Mouse (Mus musculus) heart, adult 9 months (tissue): ENCODE measurements around the gene Larp4.
"Not testable (repeated sequence)": the region's sequence is repeated elsewhere in the genome, so short reads cannot be mapped to it uniquely, and the experiment has no call there.

Experiments
- DNase-seq, 2 experiments: peaks; one replicate each; pipeline ENCODE4 v3.0.0; 2022; ENCODE audit warnings: low spot score in 2 of 2

The Larp4 gene

DNA sequence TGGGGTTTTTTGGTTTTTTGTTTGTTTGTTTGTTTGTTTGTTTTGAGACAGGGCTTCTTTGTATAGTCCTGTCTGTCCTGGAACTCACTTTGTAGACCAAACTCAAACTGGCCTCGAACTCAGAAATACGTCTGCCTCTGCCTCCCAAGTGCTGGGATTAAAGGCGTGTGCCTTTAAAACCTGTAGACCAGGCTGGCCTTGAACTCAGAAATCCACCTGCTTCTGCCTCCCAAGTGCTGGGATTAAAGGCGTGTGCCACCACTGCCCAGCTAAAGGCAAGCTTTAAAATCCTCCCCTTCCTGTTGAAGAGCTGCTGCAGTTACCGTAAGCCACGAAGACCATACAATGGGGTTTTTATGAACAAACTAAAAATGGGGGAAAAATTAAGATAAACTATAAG is at the start of gene Larp4:
Larp4 (plus strand) TSS at position 301 of the 400 bp plus-strand sequence.
- DNase-seq = not testable (repeated sequence)

DNA sequence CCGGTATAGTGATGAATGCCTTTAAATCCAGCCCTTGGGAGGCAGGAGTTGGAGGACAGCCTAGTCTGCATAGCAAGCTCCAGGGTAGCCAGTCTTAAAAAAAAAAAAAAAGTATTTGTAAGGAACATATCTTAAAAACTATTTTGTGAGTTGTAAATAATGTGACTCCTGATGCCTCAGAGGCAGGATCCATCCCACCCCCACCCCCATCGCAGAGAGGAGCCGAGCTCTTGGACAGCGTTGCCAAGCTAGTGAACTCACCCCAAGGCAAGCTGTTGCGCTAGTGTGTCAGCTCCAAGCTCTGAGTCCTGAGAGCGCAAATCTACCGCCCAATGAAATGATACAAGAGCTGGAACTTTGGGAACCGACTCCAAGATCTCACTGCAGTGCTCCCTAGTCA is 38.6 kb upstream of the Larp4 start:
- no peak for DNase-seq

DNA sequence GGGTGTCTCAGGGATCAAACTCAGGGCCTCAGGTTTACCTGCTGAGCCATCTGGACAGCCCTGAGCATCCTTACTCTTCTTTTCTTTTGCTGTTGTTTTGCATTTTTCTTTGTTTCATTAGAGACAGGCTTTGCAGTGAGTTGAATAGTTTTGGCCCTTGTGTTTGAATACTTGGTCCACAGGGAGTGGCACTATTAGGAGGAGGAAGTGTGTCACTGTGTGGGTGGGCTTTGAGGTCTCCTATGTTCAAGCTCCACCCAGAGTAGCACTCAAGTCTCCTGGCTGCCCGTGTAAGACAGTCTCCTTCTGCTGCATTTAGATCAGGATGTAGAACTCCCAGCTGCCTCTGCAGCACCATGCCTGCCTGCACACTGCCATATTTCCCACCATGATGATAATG is 35.4 kb upstream of the Larp4 start:
- DNase-seq = no peak

DNA sequence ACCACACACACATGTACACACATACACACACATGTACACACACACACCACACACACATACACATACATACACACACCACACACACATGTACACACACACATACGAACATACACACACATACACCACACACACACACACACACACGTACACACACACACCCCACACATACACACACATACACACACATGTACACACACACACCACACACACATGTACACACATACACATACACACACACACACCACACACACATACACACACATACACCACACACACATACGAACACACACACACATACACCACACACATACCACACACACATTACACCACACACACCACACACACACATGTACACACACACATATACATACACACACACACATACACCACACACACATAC is 33.2 kb upstream of the Larp4 start:
- DNase-seq = no peak

DNA sequence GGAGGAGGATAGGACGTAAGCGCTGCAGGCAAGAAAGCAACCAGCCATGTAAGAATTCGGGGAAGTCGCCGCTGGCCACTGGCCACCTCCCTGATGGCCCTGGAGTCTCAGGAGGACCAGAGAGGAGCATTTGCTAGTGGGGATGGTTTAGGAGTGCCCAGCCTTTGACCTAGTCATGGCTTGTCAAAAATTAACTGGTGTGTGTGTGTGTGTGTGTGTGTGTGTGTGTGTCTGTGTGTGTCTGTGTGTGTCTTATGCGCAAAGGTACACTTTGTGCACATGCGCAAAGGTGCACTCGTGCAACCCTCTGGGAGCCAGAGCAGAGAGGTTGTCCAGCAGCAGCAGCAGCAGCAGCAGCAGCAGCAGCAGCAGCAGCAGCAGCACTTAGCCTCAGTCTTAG is 32.0 kb upstream of the Larp4 start:
- DNase-seq = no peak

DNA sequence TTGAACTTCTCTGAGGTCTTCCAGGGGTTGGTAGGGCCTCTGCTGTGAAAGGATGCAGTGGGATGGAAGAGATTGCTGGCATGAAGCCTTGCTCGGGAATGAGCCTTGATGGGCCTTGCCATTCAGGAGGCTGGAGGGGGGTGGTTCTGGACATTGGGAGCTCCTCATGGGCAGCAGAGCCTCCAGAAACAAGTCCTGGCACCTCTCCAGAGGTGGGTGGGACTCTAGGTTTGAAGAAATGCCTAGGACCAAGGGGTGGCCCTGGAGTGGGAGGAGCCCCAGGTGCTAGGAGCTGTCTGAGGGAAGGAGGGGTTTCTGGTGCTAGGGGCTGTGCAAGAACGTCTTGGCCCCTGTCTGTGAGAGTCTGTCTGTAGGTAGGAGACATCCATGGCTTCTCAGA is 29.4 kb upstream of the Larp4 start:
- DNase-seq = no peak

DNA sequence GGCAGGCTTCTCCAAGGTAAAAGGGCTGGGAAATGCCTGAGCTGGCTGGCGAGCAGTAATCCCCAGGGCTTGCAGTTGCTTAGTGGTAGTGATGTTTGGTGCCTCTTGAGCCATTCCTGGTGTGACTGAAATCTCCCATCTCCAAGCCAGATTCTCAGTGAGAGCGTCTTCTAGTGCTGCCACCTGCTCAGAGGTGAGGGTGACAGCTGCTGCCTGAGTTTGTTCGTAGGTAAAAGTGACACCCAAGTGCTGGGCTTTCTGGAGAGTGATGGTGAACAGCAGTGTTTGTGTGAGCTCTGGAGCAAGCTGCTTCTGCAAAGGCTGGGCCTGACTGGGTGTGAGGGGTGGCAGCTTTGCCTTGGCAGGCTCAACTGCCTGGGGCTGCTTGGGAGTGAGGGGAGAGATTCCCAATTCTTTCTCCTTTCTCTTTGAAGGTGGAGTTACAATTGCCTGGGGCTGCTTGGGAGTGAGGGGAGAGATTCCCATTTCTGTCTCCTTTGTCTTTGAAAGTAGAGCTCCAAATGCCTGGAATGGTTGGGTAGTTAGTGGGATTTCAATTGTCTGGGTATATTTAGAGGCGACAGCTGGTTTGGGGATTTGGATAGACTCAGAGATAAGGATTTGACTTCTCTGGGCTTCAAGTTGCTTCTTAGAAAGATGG is 28.8 kb upstream of the Larp4 start:
- DNase-seq = no peak

DNA sequence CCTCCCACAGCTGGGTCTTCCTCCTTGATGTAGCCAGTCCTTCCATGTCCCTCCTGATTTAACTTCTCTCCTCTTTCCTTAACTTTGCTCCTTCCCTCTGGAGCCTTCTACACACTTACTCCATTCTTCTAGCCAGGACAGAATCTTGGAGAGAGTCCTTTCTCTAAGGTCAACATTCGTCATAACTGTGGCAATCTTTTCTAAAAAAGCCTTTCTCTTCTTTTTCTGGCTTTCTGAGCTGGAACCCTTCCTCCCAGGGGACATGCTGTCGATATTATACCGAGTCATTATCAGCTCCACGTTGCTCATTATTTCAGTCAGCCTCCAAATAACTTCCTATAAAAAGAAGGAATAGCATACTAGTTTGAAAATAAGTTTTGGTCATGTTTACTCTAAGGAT is 14.5 kb upstream of the Larp4 start:
- DNase-seq = peak in 1 of 2 experiments; percentile 20

DNA sequence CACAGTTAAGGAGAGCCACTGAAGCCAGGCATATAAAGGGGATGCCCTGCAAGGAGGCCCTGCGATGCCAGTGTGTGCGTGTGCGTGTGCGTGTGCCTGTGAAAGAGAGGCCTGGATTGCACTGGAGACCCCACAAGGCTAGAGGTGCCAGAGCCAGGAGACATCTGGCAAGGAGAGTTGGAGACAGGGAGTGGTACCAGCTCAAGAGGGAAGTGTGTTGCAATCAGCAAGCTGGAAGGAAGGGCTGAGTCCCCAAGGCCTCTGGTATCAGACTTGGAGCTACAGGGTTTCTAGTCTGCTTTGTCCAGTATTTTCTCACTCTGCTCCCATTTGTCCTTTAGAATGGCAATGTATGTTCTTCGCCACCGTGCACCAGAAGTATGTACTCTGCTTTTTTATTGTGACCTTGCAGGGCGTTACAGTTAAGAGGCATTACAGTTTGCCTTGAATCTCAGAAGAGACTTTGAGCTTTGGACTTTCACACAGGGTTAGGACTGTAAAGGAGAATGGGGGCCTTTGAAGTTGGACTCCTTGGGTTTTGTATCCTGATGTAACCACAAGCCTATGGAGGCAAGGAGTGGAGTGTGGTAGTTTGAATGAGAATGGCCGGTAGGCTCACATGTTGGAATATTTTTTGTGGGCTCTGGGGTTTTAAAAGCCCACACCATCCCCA is 4.6 kb upstream of the Larp4 start:
- DNase-seq = peak; percentile 20 to 30

DNA sequence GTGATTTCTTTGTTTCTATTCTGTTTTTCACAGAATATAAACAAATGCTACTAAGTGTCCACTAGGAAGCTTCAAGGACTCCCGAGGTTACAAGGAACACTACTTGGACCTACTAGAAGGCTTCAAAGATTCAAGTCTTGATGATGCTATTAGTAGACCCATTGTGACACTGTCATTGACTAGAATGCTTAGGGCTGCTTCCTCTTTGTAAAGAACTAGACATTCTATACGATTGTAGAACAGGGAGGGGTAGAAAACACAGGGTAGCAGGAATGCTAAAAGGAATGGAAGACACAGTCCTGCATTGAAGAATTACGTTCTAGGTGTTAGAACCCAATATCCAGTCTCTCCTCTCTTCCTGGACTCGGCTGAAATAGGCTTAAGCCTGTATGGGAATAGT is 2.9 kb upstream of the Larp4 start, which contains the start of gene Fam186a:
Fam186a (minus strand) TSS at position 101 of the 400 bp plus-strand sequence.
- DNase-seq = no peak

DNA sequence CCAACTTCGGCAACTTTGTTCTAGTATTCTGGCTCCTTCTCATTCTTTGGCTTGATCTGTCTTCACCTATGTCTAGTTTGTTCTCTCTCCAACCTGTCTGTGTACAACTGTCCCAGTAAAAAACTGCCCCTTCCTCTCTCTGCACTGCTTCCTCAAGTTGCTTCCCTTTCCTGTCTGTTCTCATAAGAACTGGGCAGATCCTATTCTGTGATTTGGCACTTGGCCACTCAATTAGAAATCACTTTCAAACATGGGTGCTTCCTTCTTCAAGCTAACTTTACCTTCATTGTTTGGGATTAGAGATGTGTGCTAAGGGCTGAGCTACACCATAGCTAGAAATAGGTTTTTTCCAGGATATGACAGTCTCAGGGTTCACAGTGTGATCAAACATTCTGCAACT is 741 bp downstream of the Larp4 start:
- peak; percentile 40 to 69 for DNase-seq

DNA sequence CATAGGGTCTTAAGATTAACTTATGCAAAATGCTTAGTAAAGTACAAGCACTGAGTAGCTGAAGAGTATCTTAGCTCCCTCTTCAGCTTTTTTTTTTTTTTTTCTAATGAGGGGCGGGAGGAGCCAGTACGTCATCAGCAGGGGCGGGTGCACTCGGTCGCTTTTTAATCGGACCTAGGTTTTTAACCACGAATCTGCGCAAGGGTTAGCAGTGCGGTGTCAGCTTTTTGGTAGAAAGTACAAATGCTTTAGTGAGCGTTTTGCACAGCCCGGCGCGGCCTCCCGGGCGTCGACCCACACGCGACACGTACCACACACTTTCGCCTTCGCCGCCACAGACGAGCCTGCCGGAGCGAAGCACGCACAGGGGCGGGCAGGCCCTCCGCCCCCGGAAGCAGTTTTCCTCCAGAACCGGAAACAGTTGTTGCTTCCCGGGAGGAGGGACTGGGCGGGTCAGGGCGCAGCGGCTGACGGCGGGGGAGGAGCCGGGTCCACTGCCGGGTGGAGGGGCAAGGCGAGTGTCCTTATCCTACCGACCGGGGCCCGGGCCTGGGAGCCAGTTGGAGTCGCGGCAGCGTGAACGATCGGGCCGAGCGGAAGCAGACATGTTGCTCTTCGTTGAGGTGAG is 2.6 kb downstream of the Larp4 start:
- peak; percentile 96 to 97 for DNase-seq

DNA sequence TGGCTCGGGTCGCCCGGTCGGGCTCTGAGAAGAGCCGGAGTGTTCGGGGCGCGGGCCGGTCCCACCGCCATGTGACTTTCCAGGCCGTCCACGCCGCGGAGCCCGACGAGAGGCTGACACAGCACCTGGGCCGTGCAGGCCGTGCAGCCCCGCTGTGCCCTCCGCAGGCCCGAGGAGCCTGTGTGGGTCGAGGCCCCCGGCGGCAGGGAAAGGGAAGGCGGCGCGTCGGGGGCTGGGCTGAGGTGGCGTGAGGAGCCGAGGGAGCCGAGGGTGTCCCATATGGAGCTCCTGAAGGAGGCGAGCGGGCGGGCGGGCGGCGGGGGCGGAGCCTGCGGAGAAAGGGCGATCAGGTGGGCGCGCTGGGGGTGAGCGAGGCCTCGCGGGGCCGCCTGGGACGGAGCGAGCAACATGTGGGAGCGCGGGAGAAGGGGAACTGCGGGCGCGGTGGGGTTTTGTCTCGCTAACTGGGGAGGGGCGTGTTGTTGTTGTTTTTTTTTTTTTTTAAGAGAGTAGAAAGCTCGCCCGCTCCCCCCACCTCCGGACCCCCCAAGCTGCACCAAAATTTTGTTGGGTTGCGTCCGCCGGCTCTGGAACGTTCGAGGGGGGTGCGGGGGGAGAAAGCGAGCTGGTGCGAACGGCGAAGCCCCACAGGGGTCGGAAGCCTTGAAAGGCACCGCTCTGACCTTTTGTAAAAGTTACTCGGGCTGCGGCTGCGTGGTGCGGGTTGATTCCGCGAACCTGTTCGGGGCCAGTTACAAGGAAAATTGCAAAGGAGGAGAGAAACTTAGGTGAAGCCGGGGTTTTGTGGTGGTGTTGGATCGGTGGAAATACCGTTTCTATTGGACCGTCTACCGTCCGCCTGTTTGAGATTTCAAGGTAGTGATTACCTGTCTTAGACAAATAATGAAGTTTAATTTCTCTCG is 3.4 kb downstream of the Larp4 start:
- DNase-seq = peak; percentile 18 to 30

DNA sequence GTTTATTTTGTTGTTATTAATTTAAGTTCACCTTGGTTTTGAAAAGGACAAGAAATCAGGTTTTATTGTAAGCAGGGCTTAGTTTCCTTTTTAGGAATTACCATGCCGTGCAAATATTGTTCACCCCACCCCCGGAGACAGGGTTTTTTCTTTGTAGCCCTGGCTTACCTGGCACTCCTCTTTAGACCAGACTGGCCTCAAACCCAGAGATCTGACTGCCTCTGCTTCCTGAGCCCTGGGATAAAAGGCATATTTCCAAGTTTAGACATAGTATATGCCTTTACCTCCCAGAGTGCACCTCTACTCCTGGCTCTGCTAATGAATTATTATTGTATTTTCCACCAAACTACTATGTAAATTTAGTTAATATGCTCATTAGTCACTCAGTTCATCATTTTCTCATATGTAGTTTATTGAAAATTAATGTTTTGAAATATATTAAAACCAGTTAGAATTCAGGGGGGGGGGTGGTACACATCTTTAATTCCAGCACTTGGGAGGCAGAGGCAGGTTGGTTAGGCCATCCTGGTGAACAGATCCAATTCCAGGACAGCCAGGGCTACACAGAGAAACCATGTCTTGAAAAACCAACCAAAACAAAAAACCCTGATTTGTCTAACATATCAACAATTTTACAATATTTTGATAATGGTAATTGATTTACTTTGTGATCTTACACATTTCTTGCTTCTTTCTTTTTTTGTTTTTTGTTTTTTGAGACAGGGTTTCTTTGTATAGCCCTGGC is 4.8 kb downstream of the Larp4 start:
- DNase-seq = no peak

DNA sequence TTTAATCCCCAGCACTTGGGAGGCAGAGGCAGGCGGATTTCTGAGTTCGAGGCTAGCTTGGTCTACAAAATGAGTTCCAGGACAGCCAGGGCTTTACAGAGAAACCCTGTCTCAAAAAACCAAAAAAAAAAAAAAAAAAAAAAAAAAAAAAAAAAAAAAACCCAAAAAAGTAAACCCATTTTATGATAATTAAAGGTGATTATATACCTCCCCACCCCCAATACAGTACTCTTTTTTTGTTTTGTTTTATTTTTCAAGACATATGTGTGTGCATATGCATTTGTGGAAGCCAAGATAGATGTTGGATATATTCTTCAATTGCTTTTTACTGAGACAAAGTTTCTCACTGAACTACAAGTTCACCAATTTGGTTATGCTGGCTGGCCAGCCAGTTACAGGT is 6.3 kb downstream of the Larp4 start:
- DNase-seq = not testable (repeated sequence)

DNA sequence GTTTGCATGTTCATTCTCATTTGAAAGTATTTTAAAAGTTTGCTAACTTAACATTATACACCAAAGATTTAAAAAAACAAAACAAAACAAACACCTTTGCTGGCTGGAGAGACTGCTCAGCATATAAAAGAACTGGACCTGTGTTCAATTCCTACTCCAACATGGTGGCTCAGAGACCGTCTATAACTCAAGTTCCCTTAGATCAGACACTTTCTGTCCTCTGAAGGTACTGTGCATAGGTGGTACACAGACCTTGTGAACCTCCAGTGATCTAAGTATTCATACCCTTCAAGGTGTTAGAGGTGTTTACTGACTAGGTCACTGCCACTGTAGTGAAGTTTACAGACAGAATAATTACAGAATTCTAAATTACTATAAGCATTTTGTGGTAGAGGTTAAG is 9.4 kb downstream of the Larp4 start:
- no peak for DNase-seq

DNA sequence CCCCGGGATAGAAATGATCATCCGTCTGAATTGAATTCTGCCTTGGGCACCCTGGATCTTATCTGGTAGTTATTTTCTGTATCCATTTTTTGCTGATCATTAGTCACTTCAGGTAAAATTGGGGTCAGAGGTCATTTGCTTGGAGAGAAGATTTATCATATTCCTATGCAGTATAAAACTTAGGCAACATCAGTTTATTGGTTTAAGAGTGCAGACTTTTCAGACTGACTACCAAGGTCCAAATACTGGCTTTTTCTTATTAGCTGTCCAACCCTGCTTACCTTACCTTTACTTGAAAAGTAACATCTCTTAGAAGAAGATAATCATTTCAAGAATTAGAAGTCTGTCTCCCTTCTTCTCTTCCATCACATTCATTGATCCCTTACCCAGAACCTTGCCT is 9.8 kb downstream of the Larp4 start:
- no peak for DNase-seq

DNA sequence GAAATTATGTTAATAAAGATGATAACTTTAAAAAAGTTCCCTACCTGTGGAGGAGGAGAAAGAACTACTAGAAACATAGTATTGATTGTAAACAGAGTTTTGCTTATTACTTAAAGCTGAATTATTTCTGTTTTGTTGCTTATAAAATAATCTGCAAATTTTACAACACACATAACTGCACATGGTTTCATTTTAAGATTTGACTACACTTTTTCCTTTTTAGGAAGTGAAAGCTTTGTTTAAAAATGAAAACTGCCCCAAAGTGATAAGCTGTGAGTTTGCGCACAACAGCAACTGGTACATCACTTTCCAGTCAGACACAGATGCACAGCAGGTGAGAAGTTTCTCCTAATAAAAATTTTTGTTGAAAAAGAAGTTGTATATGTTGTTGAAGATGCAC is 23.2 kb downstream of the Larp4 start:
- DNase-seq = no peak

DNA sequence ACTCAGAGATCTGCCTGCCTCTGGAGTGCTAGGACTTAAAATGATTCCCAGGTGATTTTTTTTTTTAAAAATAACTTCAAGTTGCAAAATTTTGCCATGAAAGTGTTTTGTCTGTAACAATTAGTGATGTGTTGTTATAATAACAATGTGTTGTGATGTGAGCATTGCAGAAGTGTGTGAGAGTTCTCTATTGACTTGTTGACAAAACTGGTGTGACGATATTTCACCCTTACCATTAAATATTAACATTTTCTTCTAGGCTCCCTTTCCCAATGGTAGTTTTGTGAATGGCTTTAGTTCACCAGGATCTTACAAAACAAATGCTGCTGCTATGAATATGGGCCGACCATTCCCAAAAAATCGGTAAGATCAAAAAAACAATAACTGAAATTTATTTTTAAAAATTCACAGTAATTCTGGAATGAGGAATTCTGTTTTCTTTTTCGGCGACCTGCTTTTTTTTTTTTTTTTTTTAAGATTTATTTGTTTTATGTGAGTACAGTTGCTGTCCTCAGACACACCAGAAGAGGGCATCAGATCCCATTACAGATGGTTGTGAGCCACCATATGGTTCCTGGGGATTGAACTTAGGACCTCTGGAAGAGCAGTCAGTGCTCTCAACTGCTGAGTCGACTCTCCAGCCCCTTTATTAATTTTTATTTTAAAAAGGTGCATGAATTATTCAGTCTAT is 27.4 kb downstream of the Larp4 start:
- no peak for DNase-seq

DNA sequence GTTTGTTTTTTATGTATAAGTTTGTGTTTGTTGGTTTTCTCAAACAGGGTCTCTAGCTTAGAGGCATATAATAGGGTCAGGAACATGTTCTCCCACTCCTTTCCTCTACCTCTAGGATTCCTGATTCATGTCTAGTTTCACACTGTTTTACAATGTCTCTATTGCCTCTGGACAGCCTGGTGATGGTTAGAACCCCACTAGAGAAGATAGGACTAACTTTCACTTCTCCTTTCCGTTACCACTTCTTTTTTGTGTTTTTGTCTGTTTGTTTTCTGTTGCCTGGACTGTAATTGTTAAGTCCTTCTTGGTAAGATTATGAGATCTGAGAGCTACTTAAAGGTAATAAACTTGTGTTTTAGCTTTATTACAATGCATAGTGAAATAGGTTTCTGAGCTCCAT is 29.5 kb downstream of the Larp4 start:
- DNase-seq = no peak
